Mouse (Mus musculus) ES-Bruce4 (cell line): Measurements from ENCODE around the gene Tcerg1l.

ENCODE experiments used
- CTCF ChIP-seq: IDR thresholded peaks from one replicate; pipeline ENCODE4 v1.8.1; 2011; ENCODE audit warnings: low read depth, low read length
- EP300 ChIP-seq: IDR thresholded peaks from 2 replicates; pipeline ENCODE4 v1.6.1; 2011; ENCODE audit warnings: low read depth, low read length; ENCODE audit not compliant: insufficient read depth
- POLR2A ChIP-seq: IDR thresholded peaks from one replicate; pipeline ENCODE4 v1.8.1; 2011; ENCODE audit warnings: low read length; ENCODE audit not compliant: insufficient read depth

GRCm38 (mm10) chr7:138397485-138398181 lies at the start of gene Tcerg1l:
- TF ChIP-seq POLR2A (no peak), CTCF (no peak), EP300 (no peak)
